Mouse (Mus musculus): ENCODE measurements around the gene Ubtd2. TPM values are rescaled to one million over a fixed set of nuclear protein-coding genes. Genes with fewer than 3 reads are reported as not detected.

Gene Ubtd2
- polyA plus RNA-seq, 1 experiment: 1.6 TPM

- Histone ChIP-seq H3K27me3 (ENCODE audit: control insufficient read depth, insufficient read depth, low read length) (no peaks in the 10 kb centered on the region), H3K4me1 (ENCODE audit: control insufficient read depth, insufficient read depth, insufficient read length, low read length) (no peaks in the 10 kb centered on the region), H3K27ac (ENCODE audit: insufficient read depth, low read depth, low read length) (no peak overlapping the region), H3K4me3 (ENCODE audit: low read depth, low read length) (no peak overlapping the region), H3K36me3 (ENCODE audit: control insufficient read depth, insufficient read depth, low read length) (no peaks in the 10 kb centered on the region)
- WGBS: 0% methylated on average over 1 of the region's 1 CpGs
- TF ChIP-seq CTCF (IDR thresholded peaks at IDR 0.05; ENCODE audit: extremely low read depth, insufficient read length, insufficient replicate concordance, low read depth, low read length): peak; percentile 74; the same call in 1 of the 2 replicates
- TF ChIP-seq POLR2A (IDR thresholded peaks at IDR 0.05; ENCODE audit: low read depth, low read length): no peak
These were observed 5.0 kb upstream of the Ubtd2 start for GRCm38 (mm10) chr11:32450216-32450615.

- H3K27ac ChIP-seq (ENCODE audit: insufficient read depth, low read depth, low read length): no peak overlapping the region
- TF ChIP-seq CTCF (IDR thresholded peaks at IDR 0.05; ENCODE audit: extremely low read depth, insufficient read length, insufficient replicate concordance, low read depth, low read length): no peak
- no peak for TF ChIP-seq POLR2A (IDR thresholded peaks at IDR 0.05; ENCODE audit: low read depth, low read length)
- H3K4me1 ChIP-seq (ENCODE audit: control insufficient read depth, insufficient read depth, insufficient read length, low read length): no peaks in the 10 kb centered on the region
- no peak overlapping the region for H3K4me3 ChIP-seq (ENCODE audit: low read depth, low read length)
- H3K27me3 ChIP-seq (ENCODE audit: control insufficient read depth, insufficient read depth, low read length): peaks cover 5% of the 10 kb centered on the region; the same call in 1 of the 2 replicates
- no peaks in the 10 kb centered on the region for H3K36me3 ChIP-seq (ENCODE audit: control insufficient read depth, insufficient read depth, low read length)
- WGBS: 89% methylated on average over 6 of the region's 6 CpGs
These were observed 3.9 kb upstream of the Ubtd2 start for GRCm38 (mm10) chr11:32451306-32451705.

- H3K27me3 ChIP-seq (ENCODE audit: control insufficient read depth, insufficient read depth, low read length): peaks cover 5% of the 10 kb centered on the region; the same call in 1 of the 2 replicates
- no peak overlapping the region for H3K4me3 ChIP-seq (ENCODE audit: low read depth, low read length)
- TF ChIP-seq POLR2A (IDR thresholded peaks at IDR 0.05; ENCODE audit: low read depth, low read length) (no peak), CTCF (IDR thresholded peaks at IDR 0.05; ENCODE audit: extremely low read depth, insufficient read length, insufficient replicate concordance, low read depth, low read length) (no peak)
- WGBS: 78% methylated on average over 4 of the region's 4 CpGs
- H3K27ac ChIP-seq (ENCODE audit: insufficient read depth, low read depth, low read length): no peak overlapping the region
- no peaks in the 10 kb centered on the region for H3K4me1 ChIP-seq (ENCODE audit: control insufficient read depth, insufficient read depth, insufficient read length, low read length)
- H3K36me3 ChIP-seq (ENCODE audit: control insufficient read depth, insufficient read depth, low read length): no peaks in the 10 kb centered on the region
These were observed 2.4 kb upstream of the Ubtd2 start for GRCm38 (mm10) chr11:32452745-32453144.

GRCm38 (mm10) chr11:32453353-32453915 lies 1.7 kb upstream of the Ubtd2 start:
- 82% methylated on average over 8 of the region's 8 CpGs for WGBS
- Histone ChIP-seq H3K27me3 (ENCODE audit: control insufficient read depth, insufficient read depth, low read length) (peaks cover 5% of the 10 kb centered on the region; the same call in 1 of the 2 replicates), H3K36me3 (ENCODE audit: control insufficient read depth, insufficient read depth, low read length) (no peaks in the 10 kb centered on the region), H3K27ac (ENCODE audit: insufficient read depth, low read depth, low read length) (no peak overlapping the region), H3K4me1 (ENCODE audit: control insufficient read depth, insufficient read depth, insufficient read length, low read length) (no peaks in the 10 kb centered on the region), H3K4me3 (ENCODE audit: low read depth, low read length) (no peak overlapping the region)
- TF ChIP-seq POLR2A (IDR thresholded peaks at IDR 0.05; ENCODE audit: low read depth, low read length): no peak
- TF ChIP-seq CTCF (IDR thresholded peaks at IDR 0.05; ENCODE audit: extremely low read depth, insufficient read length, insufficient replicate concordance, low read depth, low read length): no peak

- Histone ChIP-seq H3K36me3 (ENCODE audit: control insufficient read depth, insufficient read depth, low read length) (no peaks in the 10 kb centered on the region), H3K27ac (ENCODE audit: insufficient read depth, low read depth, low read length) (no peak overlapping the region), H3K27me3 (ENCODE audit: control insufficient read depth, insufficient read depth, low read length) (peaks cover 5% of the 10 kb centered on the region; the same call in 1 of the 2 replicates), H3K4me1 (ENCODE audit: control insufficient read depth, insufficient read depth, insufficient read length, low read length) (no peaks in the 10 kb centered on the region), H3K4me3 (ENCODE audit: low read depth, low read length) (peak overlapping the region; percentile 83)
- WGBS: 5% methylated on average over 19 of the region's 19 CpGs
- TF ChIP-seq CTCF (IDR thresholded peaks at IDR 0.05; ENCODE audit: extremely low read depth, insufficient read length, insufficient replicate concordance, low read depth, low read length): no peak
- TF ChIP-seq POLR2A (IDR thresholded peaks at IDR 0.05; ENCODE audit: low read depth, low read length): no peak
These were observed 855 bp upstream of the Ubtd2 start for GRCm38 (mm10) chr11:32454231-32454799.

GRCm38 (mm10) chr11:32455507-32456141 lies 454 bp downstream of the Ubtd2 start:
- no peaks in the 10 kb centered on the region for H3K36me3 ChIP-seq (ENCODE audit: control insufficient read depth, insufficient read depth, low read length)
- no peaks in the 10 kb centered on the region for H3K4me1 ChIP-seq (ENCODE audit: control insufficient read depth, insufficient read depth, insufficient read length, low read length)
- peaks cover 5% of the 10 kb centered on the region; the same call in 1 of the 2 replicates for H3K27me3 ChIP-seq (ENCODE audit: control insufficient read depth, insufficient read depth, low read length)
- TF ChIP-seq CTCF (IDR thresholded peaks at IDR 0.05; ENCODE audit: extremely low read depth, insufficient read length, insufficient replicate concordance, low read depth, low read length) (no peak), POLR2A (IDR thresholded peaks at IDR 0.05; ENCODE audit: low read depth, low read length) (no peak)
- WGBS: 1% methylated on average over 58 of the region's 58 CpGs
- peak overlapping the region; percentile 83 for H3K4me3 ChIP-seq (ENCODE audit: low read depth, low read length)
- no peak overlapping the region for H3K27ac ChIP-seq (ENCODE audit: insufficient read depth, low read depth, low read length)

GRCm38 (mm10) chr11:32456356-32456755 lies 1.2 kb downstream of the Ubtd2 start:
- WGBS: 47% methylated on average over 6 of the region's 6 CpGs
- no peaks in the 10 kb centered on the region for H3K4me1 ChIP-seq (ENCODE audit: control insufficient read depth, insufficient read depth, insufficient read length, low read length)
- H3K27ac ChIP-seq (ENCODE audit: insufficient read depth, low read depth, low read length): no peak overlapping the region
- H3K4me3 ChIP-seq (ENCODE audit: low read depth, low read length): no peak overlapping the region
- no peaks in the 10 kb centered on the region for H3K36me3 ChIP-seq (ENCODE audit: control insufficient read depth, insufficient read depth, low read length)
- peaks cover 5% of the 10 kb centered on the region; the same call in 1 of the 2 replicates for H3K27me3 ChIP-seq (ENCODE audit: control insufficient read depth, insufficient read depth, low read length)
- TF ChIP-seq POLR2A (IDR thresholded peaks at IDR 0.05; ENCODE audit: low read depth, low read length) (no peak), CTCF (IDR thresholded peaks at IDR 0.05; ENCODE audit: extremely low read depth, insufficient read length, insufficient replicate concordance, low read depth, low read length) (no peak)

All from small intestine, adult 2 months (tissue).